ENCODE assay signal across 38 mouse cellular contexts in the genomic region with DNA sequence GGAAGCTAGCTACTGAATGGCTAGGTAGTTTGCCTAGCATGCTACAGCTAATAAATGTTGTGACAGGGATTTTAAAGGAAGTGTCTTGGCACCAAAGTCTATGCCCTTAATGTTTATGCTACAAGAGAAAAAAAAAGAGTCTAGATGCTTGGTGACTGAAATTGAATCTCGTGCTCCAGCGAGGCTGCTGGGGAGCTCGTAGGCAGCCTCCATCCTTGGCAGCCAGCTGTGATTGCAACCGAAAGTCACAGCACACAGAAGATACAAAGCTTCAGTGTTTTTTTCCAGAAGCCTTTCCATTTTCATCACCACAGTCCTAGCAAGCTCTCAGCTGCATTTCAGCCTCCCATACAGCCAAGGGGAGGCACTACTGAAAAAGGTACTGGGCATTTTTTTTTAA. TPM values are rescaled to one million over a fixed set of nuclear protein-coding genes. Genes with fewer than 3 reads are reported as not detected.
DNase-seq lines count a peak whose midpoint lies in the region; ATAC-seq lines count a peak whose summit lies in the region.
"Had no signal": no experiment of that assay in that cellular context is flagged by ENCODE, and none has a peak within 500 bp of the region (broad histone marks: within the 10 kb centered on the region; RNA-seq: fewer than 3 reads in every experiment).

No protein-coding gene starts in this region.

- ATAC-seq in heart, embryonic 12.5 days (ENCODE audit: insufficient number of reproducible peaks, low FRiP score) = no peak
- ATAC-seq in midbrain, embryonic 16.5 days = no peak
- ATAC-seq: forebrain, embryonic 14.5 days; liver, embryonic 12.5 days; liver, postnatal 0 days; lung, postnatal 0 days; midbrain, embryonic 15.5 days; Patski had no signal

- H3K9me3 ChIP-seq in heart, embryonic 12.5 days (replicated peaks) = no peaks in the 10 kb centered on the region
- H3K9me3 ChIP-seq in midbrain, embryonic 16.5 days (replicated peaks; ENCODE audit: control insufficient read depth, low read length, poor library complexity, severe bottlenecking) = no peaks in the 10 kb centered on the region
- H3K9me3 ChIP-seq: embryonic facial prominence, embryonic 12.5 days; liver, embryonic 12.5 days; midbrain, embryonic 10.5 days; midbrain, embryonic 15.5 days; neural tube, embryonic 12.5 days had no signal

- 51% methylated on average over 4 of the region's 4 CpGs for WGBS in heart, embryonic 12.5 days
- WGBS in midbrain, embryonic 16.5 days = 35% methylated on average over 4 of the region's 4 CpGs

- H3K27ac ChIP-seq in heart, embryonic 12.5 days (ENCODE audit: poor library complexity, severe bottlenecking) = no peak overlapping the region
- no peak overlapping the region for H3K27ac ChIP-seq in midbrain, embryonic 16.5 days (ENCODE audit: low read length)
- H3K27ac ChIP-seq: embryonic facial prominence, embryonic 12.5 days; kidney, postnatal 0 days; liver, embryonic 12.5 days; midbrain, embryonic 10.5 days; midbrain, embryonic 15.5 days; neural tube, embryonic 12.5 days had no signal

- no peak overlapping the region for H3K9ac ChIP-seq in heart, embryonic 12.5 days
- no peak overlapping the region for H3K9ac ChIP-seq in midbrain, embryonic 16.5 days (ENCODE audit: low read depth, low read length)
- H3K9ac ChIP-seq: embryonic facial prominence, embryonic 12.5 days; liver, embryonic 12.5 days; liver, postnatal 0 days; midbrain, embryonic 15.5 days; neural tube, embryonic 12.5 days had no signal

- H3K27me3 ChIP-seq in heart, embryonic 12.5 days (replicated peaks) = peaks cover 4% of the 10 kb centered on the region; the same call in 1 of the 2 replicates
- no peaks in the 10 kb centered on the region for H3K27me3 ChIP-seq in midbrain, embryonic 16.5 days (ENCODE audit: control insufficient read depth, insufficient read depth, low read depth, low read length)
- H3K27me3 ChIP-seq: midbrain, embryonic 15.5 days; neural tube, embryonic 12.5 days had no signal

- H3K4me2 ChIP-seq in heart, embryonic 12.5 days = no peak overlapping the region
- H3K4me2 ChIP-seq in midbrain, embryonic 16.5 days (ENCODE audit: low read length) = no peak overlapping the region
- H3K4me2 ChIP-seq: embryonic facial prominence, embryonic 12.5 days; liver, embryonic 12.5 days; midbrain, embryonic 15.5 days; neural tube, embryonic 12.5 days had no signal

- no peaks in the 10 kb centered on the region for H3K4me1 ChIP-seq in heart, embryonic 12.5 days (replicated peaks)
- H3K4me1 ChIP-seq in midbrain, embryonic 16.5 days (ENCODE audit: control insufficient read depth, insufficient read depth, low read length) = no peaks in the 10 kb centered on the region
- H3K4me1 ChIP-seq: embryonic facial prominence, embryonic 12.5 days; liver, embryonic 12.5 days; neural tube, embryonic 12.5 days had no signal

- H3K4me3 ChIP-seq in heart, embryonic 12.5 days = no peak overlapping the region
- H3K4me3 ChIP-seq in midbrain, embryonic 16.5 days (ENCODE audit: low read depth, low read length) = no peak overlapping the region
- H3K4me3 ChIP-seq: embryonic facial prominence, embryonic 12.5 days; liver, embryonic 12.5 days; midbrain, embryonic 10.5 days; midbrain, embryonic 15.5 days; neural tube, embryonic 12.5 days had no signal

- peak; percentile 48 for DNase-seq in heart, adult 11 months
- DNase-seq in layer of hippocampus, adult 9-11 months = peak; percentile 29
- DNase-seq in layer of hippocampus, postnatal 36 days = no peak
- DNase-seq in retina, postnatal 1 day = peak; percentile 26
- no peak for DNase-seq in retina, embryonic 14.5 days (ENCODE audit: low spot score)
- DNase-seq: adrenal gland, postnatal 10 days; cerebellum, adult 11-12 months; cerebellum, adult 9-11 months; embryo, embryonic 11 days; heart, postnatal 14 days; kidney, adult 18-20 months; kidney, postnatal 4 days; left cerebral cortex, postnatal 4 days; liver, postnatal 0 days; spleen, adult 18-20 months; thymus, adult 18-20 months; thymus, postnatal 25 days had no signal

- no peaks in the 10 kb centered on the region for H3K36me3 ChIP-seq in heart, embryonic 12.5 days
- no peaks in the 10 kb centered on the region for H3K36me3 ChIP-seq in midbrain, embryonic 16.5 days (ENCODE audit: control insufficient read depth, insufficient read depth, low read length)
- H3K36me3 ChIP-seq: embryonic facial prominence, embryonic 12.5 days; liver, embryonic 12.5 days; midbrain, embryonic 10.5 days; midbrain, embryonic 15.5 days; neural tube, embryonic 12.5 days had no signal

RNA-seq across cellular contexts. Expression of a gene that starts 6.8 kb away (rescaled TPM):
- 10.2 and 11.1 TPM in 2 replicates for polyA plus RNA-seq in heart, embryonic 12.5 days (2016; fragmentation: Nextera tagmentation; extraction: Ambion mirVana)
- 10 to 100 TPM; 45.8 to 46.6 TPM for total RNA-seq in layer of hippocampus, postnatal 36 days (2021)
- 16.4 and 16.8 TPM in 2 replicates for polyA plus RNA-seq in midbrain, embryonic 16.5 days (2015; fragmentation: Nextera tagmentation; extraction: Ambion mirVana)

RNA-seq across cellular contexts. Expression of a gene that starts 20.1 kb away (rescaled TPM):
- polyA plus RNA-seq in heart, embryonic 12.5 days (2016; fragmentation: Nextera tagmentation; extraction: Ambion mirVana) = not detected in 2 replicates
- not detected for total RNA-seq in layer of hippocampus, postnatal 36 days (2021)
- 0.74 TPM in 1 of 2 replicates, not detected in the other for polyA plus RNA-seq in midbrain, embryonic 16.5 days (2015; fragmentation: Nextera tagmentation; extraction: Ambion mirVana)
- total RNA-seq: adrenal gland, postnatal 10 days; gastrocnemius, adult 8-10 months; gastrocnemius, postnatal 4 days; heart, adult 8-10 months; heart, postnatal 14 days; left cerebral cortex, adult 8-10 months; left cerebral cortex, postnatal 4 days; megakaryocyte progenitor cell, adult 5-6 weeks; MEL had no signal
- polyA plus RNA-seq: embryonic facial prominence, embryonic 12.5 days; heart, embryonic 14.5 days; intestine, embryonic 14.5 days; kidney, postnatal 0 days; limb, embryonic 14.5 days; liver, embryonic 12.5 days; liver, postnatal 0 days; lung, postnatal 0 days; midbrain, embryonic 10.5 days; midbrain, embryonic 15.5 days; Patski; stomach, embryonic 16.5 days had no signal

Comparison
In these comparisons a context has a peak if more than half of its experiments do, and no peak if none do; other contexts are left out.
1. DNase-seq: peak in heart, adult 11 months (single experiment), layer of hippocampus, adult 9-11 months (single experiment) and retina, postnatal 1 day (single experiment); none in layer of hippocampus, postnatal 36 days (0 of 2) and retina, embryonic 14.5 days (single experiment).